8 mouse cellular contexts compared by ENCODE assay signal in the genomic region with DNA sequence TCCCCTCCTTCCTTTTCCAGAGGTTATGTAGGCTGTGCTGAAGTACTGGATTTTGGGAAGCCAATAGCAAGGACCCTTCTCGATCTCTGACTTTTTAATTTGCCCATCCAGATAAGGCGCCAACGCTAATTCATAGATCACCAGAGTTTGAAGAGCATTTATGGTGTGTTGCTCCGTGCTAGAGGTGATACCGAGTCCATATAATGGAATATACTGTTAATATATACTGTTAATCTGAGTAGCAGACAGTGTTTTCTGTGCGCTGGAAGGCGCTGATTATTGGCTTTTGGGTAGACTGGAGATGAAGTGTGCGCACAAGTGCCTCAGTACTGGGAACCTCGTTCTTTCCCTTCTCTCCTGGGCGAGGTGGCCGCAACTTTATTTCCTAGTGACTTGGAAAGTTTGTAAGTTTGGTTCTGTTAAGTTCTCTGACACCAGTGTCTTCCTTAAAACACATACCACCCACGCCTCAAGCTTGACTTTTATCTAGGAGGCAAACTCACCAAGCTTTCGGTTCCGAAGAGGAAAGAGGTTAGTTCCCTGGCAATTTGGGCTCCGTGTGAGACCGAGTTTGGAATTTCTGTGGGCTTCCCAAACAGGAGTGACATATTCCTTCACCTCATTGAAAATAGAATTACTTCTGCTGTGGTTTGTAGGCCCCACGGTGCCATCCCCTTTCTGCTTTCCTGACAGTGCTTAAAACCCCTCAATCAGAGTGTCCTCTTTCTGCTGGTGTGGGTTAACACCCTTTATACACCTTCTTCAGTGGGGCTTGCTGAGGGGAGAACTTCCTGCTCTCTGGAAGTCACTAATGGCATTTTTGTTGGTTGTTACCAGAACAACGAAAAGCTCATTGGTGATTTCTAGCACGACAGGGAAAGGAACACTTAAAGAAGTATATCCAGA. TPM values are rescaled to one million over a fixed set of nuclear protein-coding genes. Genes with fewer than 3 reads are reported as not detected.
DNase-seq lines count a peak whose midpoint lies in the region; ATAC-seq and TF ChIP-seq lines count a peak whose summit lies in the region.

No protein-coding gene starts in this region.

- peak overlapping the region; percentile 87 for H3K27ac ChIP-seq in embryonic facial prominence, embryonic 15.5 days (replicated peaks)
- H3K27ac ChIP-seq in hindbrain, embryonic 16.5 days (ENCODE audit: low read depth, low read length) = peak overlapping the region; percentile 84
- peak overlapping the region; percentile 94 for H3K27ac ChIP-seq in lung, postnatal 0 days (ENCODE audit: low read length)

- 0 out of 2 replicates have a peak, but pooled peaks cover 2% of the 10 kb centered on the region for H3K9me3 ChIP-seq in E14TG2a.4 (ENCODE audit: low read length)
- no peaks in the 10 kb centered on the region for H3K9me3 ChIP-seq in embryonic facial prominence, embryonic 15.5 days (replicated peaks)
- H3K9me3 ChIP-seq in hindbrain, embryonic 16.5 days (ENCODE audit: control insufficient read depth, low read length) = no peaks in the 10 kb centered on the region
- H3K9me3 ChIP-seq in lung, postnatal 0 days (ENCODE audit: low read length) = no peaks in the 10 kb centered on the region

- peak overlapping the region; percentile 70 for H3K4me2 ChIP-seq in embryonic facial prominence, embryonic 15.5 days (replicated peaks)
- peak overlapping the region; percentile 86 for H3K4me2 ChIP-seq in hindbrain, embryonic 16.5 days (ENCODE audit: low read length)
- peak overlapping the region; percentile 78 for H3K4me2 ChIP-seq in lung, postnatal 0 days (replicated peaks; ENCODE audit: low read depth, low read length)

- H3K4me1 ChIP-seq in E14TG2a.4 (replicated peaks; ENCODE audit: low read depth, low read length) = peaks cover 31% of the 10 kb centered on the region
- H3K4me1 ChIP-seq in embryonic facial prominence, embryonic 15.5 days = peaks cover 15% of the 10 kb centered on the region
- peaks cover 14% of the 10 kb centered on the region for H3K4me1 ChIP-seq in hindbrain, embryonic 16.5 days (ENCODE audit: control insufficient read depth, insufficient read depth, low read depth, low read length)
- H3K4me1 ChIP-seq in lung, postnatal 0 days (ENCODE audit: insufficient read depth, low read depth, low read length) = peaks cover 8% of the 10 kb centered on the region; the same call in 1 of the 2 replicates

- peak; percentile 34 to 55 for DNase-seq in heart, adult 18-20 months
- no peak for DNase-seq in heart, adult 11 months
- DNase-seq in lung, postnatal 0 days (ENCODE audit: low spot score) = peak; percentile 31
- peak; percentile 37 for DNase-seq in thymus, postnatal 4 days
- DNase-seq in urinary bladder, adult 2 months (ENCODE audit: low spot score) = no peak

- no peak for ATAC-seq in embryonic facial prominence, embryonic 15.5 days (ENCODE audit: insufficient number of reproducible peaks, low FRiP score, low TSS enrichment, low read depth)
- peak; percentile 10 for ATAC-seq in hindbrain, embryonic 16.5 days
- no peak for ATAC-seq in lung, postnatal 0 days

- peaks cover 24% of the 10 kb centered on the region for H3K36me3 ChIP-seq in E14TG2a.4 (ENCODE audit: insufficient read depth, low read length)
- H3K36me3 ChIP-seq in embryonic facial prominence, embryonic 15.5 days = peaks cover 20% of the 10 kb centered on the region
- H3K36me3 ChIP-seq in hindbrain, embryonic 16.5 days (ENCODE audit: control insufficient read depth, insufficient read depth, low read length) = peaks cover 14% of the 10 kb centered on the region
- peaks cover 12% of the 10 kb centered on the region; the same call in 1 of the 2 replicates for H3K36me3 ChIP-seq in lung, postnatal 0 days (ENCODE audit: insufficient read depth, low read length)

- H3K9ac ChIP-seq in embryonic facial prominence, embryonic 15.5 days = peak overlapping the region; percentile 92
- H3K9ac ChIP-seq in hindbrain, embryonic 16.5 days (ENCODE audit: low read depth, low read length) = peak overlapping the region; percentile 91
- H3K9ac ChIP-seq in lung, postnatal 0 days (replicated peaks; ENCODE audit: low read depth) = peak overlapping the region; percentile 85

- TF ChIP-seq EP300 in lung, postnatal 0 days (IDR thresholded peaks at IDR 0.05) = no peak

- peak overlapping the region; percentile 92 for H3K4me3 ChIP-seq in E14TG2a.4 (replicated peaks; ENCODE audit: low read length)
- H3K4me3 ChIP-seq in embryonic facial prominence, embryonic 15.5 days (replicated peaks) = peak overlapping the region; percentile 75
- H3K4me3 ChIP-seq in hindbrain, embryonic 16.5 days (ENCODE audit: low read length) = peak overlapping the region; percentile 66
- peak overlapping the region; percentile 86 for H3K4me3 ChIP-seq in lung, postnatal 0 days (ENCODE audit: low read depth, low read length)

- 0 out of 2 replicates have a peak, but pooled peaks cover 2% of the 10 kb centered on the region for H3K27me3 ChIP-seq in E14TG2a.4 (ENCODE audit: insufficient read depth, low read length)
- H3K27me3 ChIP-seq in embryonic facial prominence, embryonic 15.5 days = no peaks in the 10 kb centered on the region
- no peaks in the 10 kb centered on the region for H3K27me3 ChIP-seq in hindbrain, embryonic 16.5 days (replicated peaks; ENCODE audit: control insufficient read depth, insufficient read depth, low read length)
- no peaks in the 10 kb centered on the region for H3K27me3 ChIP-seq in lung, postnatal 0 days (replicated peaks; ENCODE audit: insufficient read depth, low read length)

- no peak for TF ChIP-seq CTCF in E14TG2a.4 (conservative IDR thresholded peaks at IDR 0.05; ENCODE audit: low read length)
- TF ChIP-seq CTCF in lung, postnatal 0 days (IDR thresholded peaks at IDR 0.05) = no peak

- 5% methylated on average over 19 of the region's 19 CpGs for WGBS in embryonic facial prominence, embryonic 15.5 days
- 6% methylated on average over 19 of the region's 19 CpGs for WGBS in hindbrain, embryonic 16.5 days
- under 1% methylated on average over 19 of the region's 19 CpGs for WGBS in lung, postnatal 0 days

RNA-seq across cellular contexts. Expression of a gene that starts 1.3 kb away (rescaled TPM):
- total RNA-seq in heart, adult 18-20 months (2021) = 10 to 100 TPM; 56.0 to 56.5 TPM
- polyA plus RNA-seq in embryonic facial prominence, embryonic 15.5 days (2015; fragmentation: Nextera tagmentation; extraction: Ambion mirVana) = 58.9 and 62.7 TPM in 2 replicates
- 68.4 and 71.7 TPM in 2 replicates for polyA plus RNA-seq in hindbrain, embryonic 16.5 days (2015; fragmentation: Nextera tagmentation; extraction: Ambion mirVana)
- polyA plus RNA-seq in lung, postnatal 0 days (2015; fragmentation: Nextera tagmentation; extraction: Ambion mirVana) = 58.8 and 66.0 TPM in 2 replicates
- polyA plus RNA-seq in urinary bladder, adult 2 months (2012; rRNA removed) = 50.6 and 55.6 TPM in 2 replicates

RNA-seq across cellular contexts. Expression of a gene that starts 25.7 kb away (rescaled TPM):
- 10 to 100 TPM; 21.7 to 30.4 TPM for total RNA-seq in heart, adult 18-20 months (2021)
- 3.8 and 4.0 TPM in 2 replicates for polyA plus RNA-seq in embryonic facial prominence, embryonic 15.5 days (2015; fragmentation: Nextera tagmentation; extraction: Ambion mirVana)
- 2.9 and 3.1 TPM in 2 replicates for polyA plus RNA-seq in hindbrain, embryonic 16.5 days (2015; fragmentation: Nextera tagmentation; extraction: Ambion mirVana)
- 15.9 and 17.8 TPM in 2 replicates for polyA plus RNA-seq in lung, postnatal 0 days (2015; fragmentation: Nextera tagmentation; extraction: Ambion mirVana)
- polyA plus RNA-seq in urinary bladder, adult 2 months (2012; rRNA removed) = 77.1 and 90.8 TPM in 2 replicates

RNA-seq across cellular contexts. Expression of a gene that starts 30.0 kb away (rescaled TPM):
- not detected for total RNA-seq in heart, adult 18-20 months (2021)
- 0.35 TPM in 1 of 2 replicates, not detected in the other for polyA plus RNA-seq in embryonic facial prominence, embryonic 15.5 days (2015; fragmentation: Nextera tagmentation; extraction: Ambion mirVana)
- polyA plus RNA-seq in hindbrain, embryonic 16.5 days (2015; fragmentation: Nextera tagmentation; extraction: Ambion mirVana) = 0.44 TPM in 1 of 2 replicates, not detected in the other
- not detected in 2 replicates for polyA plus RNA-seq in lung, postnatal 0 days (2015; fragmentation: Nextera tagmentation; extraction: Ambion mirVana)
- polyA plus RNA-seq in urinary bladder, adult 2 months (2012; rRNA removed) = not detected in 2 replicates

Comparison
In these comparisons a context has a peak if more than half of its experiments do, and no peak if none do; other contexts are left out.
1. DNase-seq: peak in heart, adult 18-20 months (2 of 2), lung, postnatal 0 days (single experiment) and thymus, postnatal 4 days (single experiment); none in heart, adult 11 months (single experiment) and urinary bladder, adult 2 months (single experiment).
2. Peak in every context shown above with its lines, with median percentiles within 50 percentile points of each other: H3K4me3 ChIP-seq, H3K27ac ChIP-seq, H3K4me2 ChIP-seq and H3K9ac ChIP-seq.